Mouse (Mus musculus): ENCODE measurements around the gene Tnfrsf17.
"Not testable (repeated sequence)": the region's sequence is repeated elsewhere in the genome, so short reads cannot be mapped to it uniquely, and the experiment has no call there.

The Tnfrsf17 gene

DNA sequence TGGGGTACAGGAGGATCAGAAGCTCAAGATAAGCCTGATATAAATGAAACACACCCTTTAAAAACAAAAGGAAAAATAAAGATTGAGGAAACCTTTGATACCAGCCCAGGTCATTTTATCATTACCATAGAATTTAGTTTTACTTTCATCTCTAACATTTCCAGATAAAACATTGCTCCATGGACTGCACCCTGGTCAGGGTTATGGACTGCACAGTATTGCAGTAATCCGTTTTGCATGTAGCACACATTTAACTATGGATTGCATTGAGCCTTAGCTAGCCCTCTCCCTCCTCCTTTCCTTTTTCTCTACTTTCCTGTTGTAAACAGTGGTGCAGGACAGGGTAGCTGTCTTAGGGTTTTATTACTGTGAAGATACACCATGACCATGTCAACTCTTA is 17.4 kb downstream of the Tnfrsf17 start:
- no peak for DNase-seq (ENCODE audit: low spot score)

- no peak for DNase-seq (ENCODE audit: low spot score)
Observed at GRCm38 (mm10) chr16:11343292-11343815, 29.7 kb downstream of the Tnfrsf17 start.

- no peak for DNase-seq (ENCODE audit: low spot score)
Observed at GRCm38 (mm10) chr16:11351903-11352302, 38.3 kb downstream of the Tnfrsf17 start.

DNA sequence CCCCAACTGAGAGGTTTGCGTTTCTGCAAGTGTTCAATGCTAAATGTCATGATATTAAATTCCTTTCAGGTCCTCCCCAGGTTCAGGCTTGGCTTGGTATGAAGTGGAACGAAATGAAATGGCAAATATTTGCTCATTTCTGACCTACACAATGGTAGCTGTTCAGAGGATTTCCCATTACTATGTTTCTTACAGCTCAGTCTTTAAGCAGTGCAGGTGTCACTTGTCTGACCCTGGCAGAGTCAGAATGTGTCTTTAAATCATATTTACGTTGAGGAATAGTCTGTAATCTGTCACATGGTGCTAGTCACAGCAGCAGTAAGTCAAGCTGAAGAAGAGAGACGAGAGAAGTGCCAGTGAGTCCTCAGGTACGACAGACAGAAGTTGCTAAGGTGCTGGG is 45.6 kb downstream of the Tnfrsf17 start:
- DNase-seq (ENCODE audit: low spot score) = no peak

DNA sequence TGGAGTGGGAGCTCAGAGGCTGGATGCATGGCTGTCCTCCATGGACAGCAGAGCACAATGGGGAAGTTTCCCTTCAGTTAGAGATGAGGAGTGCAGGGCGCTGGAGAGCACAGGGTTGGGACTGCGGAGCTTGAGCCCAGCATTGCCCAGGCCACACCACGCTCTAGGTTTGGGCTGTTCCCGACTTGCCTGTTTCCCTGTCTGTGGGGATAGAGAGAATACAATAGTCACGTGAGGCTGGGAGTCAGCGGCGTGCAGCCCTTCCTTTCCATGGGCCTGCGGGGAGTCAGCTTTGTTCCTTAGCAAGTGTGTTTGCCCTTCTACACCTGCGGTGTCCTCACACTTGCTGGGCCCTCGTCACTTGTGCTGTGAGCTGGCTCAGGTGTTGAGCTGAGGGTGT is 46.3 kb downstream of the Tnfrsf17 start:
- no peak for DNase-seq (ENCODE audit: low spot score)

GRCm38 (mm10) chr16:11360576-11360975 is 47.0 kb downstream of the Tnfrsf17 start:
- DNase-seq (ENCODE audit: low spot score) = not testable (repeated sequence)

- DNase-seq (ENCODE audit: low spot score) = no peak
Observed at GRCm38 (mm10) chr16:11365626-11366025, 52.0 kb downstream of the Tnfrsf17 start.

- no peak for DNase-seq (ENCODE audit: low spot score)
Observed at GRCm38 (mm10) chr16:11366851-11367250, 53.2 kb downstream of the Tnfrsf17 start.

GRCm38 (mm10) chr16:11368412-11368811 is 54.8 kb downstream of the Tnfrsf17 start:
- DNase-seq (ENCODE audit: low spot score) = no peak

DNA sequence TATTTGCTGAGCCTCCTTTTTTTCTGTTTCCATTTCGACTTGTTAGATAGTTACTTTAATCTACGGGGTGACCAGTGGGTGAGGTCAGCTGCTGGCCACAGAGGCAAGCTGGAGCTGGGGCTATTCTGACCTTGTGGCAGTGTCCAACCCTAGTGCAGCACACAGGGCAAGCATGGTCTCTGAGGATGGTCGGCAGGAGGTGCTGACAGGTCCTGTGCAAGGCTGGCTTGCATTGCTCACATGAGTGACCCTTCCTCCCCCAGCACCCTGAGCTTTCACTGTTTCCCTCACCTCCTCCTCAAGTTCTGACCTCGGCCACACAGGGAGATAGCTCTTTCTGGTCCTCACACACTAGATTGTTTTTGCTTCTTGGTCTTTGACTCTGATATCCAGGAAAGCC is 55.5 kb downstream of the Tnfrsf17 start:
- no peak for DNase-seq (ENCODE audit: low spot score)

GRCm38 (mm10) chr16:11369642-11370041 is 56.0 kb downstream of the Tnfrsf17 start:
- no peak for DNase-seq (ENCODE audit: low spot score)

Data from adipocyte (in vitro differentiated cells).